In the genomic region with DNA sequence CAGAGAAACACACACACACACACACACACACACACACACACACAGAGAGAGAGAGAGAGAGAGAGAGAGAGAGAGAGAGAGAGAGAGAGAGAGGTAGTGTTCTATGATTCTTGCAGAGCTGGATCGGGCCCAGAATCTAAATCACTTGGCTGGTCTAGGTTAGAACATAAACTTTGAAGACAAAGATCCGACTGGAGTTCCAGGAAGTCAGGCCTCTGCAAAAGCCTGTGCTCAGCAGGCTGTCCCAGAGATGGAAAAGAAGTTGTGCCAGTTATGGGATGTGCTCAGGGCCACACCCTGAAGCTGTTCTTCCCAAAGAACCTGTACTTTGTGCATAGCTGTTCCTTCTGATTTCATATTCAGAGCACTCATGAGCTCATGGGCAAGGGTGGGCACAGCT, we compare ENCODE assay signal across 18 mouse cellular contexts. TPM values are rescaled to one million over a fixed set of nuclear protein-coding genes. Genes with fewer than 3 reads are reported as not detected.
"Had no signal": no experiment of that assay in that cellular context is flagged by ENCODE, and none has a peak within 500 bp of the region (broad histone marks: within the 10 kb centered on the region; RNA-seq: fewer than 3 reads in every experiment).

No protein-coding gene starts in this region.

- ATAC-seq: midbrain, embryonic 13.5 days had no signal

- H3K36me3 ChIP-seq: limb, embryonic 12.5 days; liver, embryonic 15.5 days; lung, embryonic 15.5 days had no signal

- H3K27me3 ChIP-seq: liver, embryonic 15.5 days; lung, embryonic 15.5 days had no signal

- H3K4me1 ChIP-seq: liver, embryonic 15.5 days; lung, embryonic 15.5 days had no signal

- H3K4me3 ChIP-seq: limb, embryonic 12.5 days; liver, embryonic 15.5 days; lung, embryonic 15.5 days; midbrain, embryonic 13.5 days had no signal

- H3K9ac ChIP-seq: limb, embryonic 12.5 days; liver, embryonic 15.5 days; lung, embryonic 15.5 days; midbrain, embryonic 13.5 days had no signal

- H3K27ac ChIP-seq: kidney, postnatal 0 days; limb, embryonic 12.5 days; liver, embryonic 15.5 days; lung, embryonic 15.5 days; midbrain, embryonic 13.5 days had no signal

- DNase-seq: kidney, adult 11 months; kidney, adult 9 months; kidney, postnatal 36 days; layer of hippocampus, adult 9-11 months; layer of hippocampus, postnatal 36 days; right cerebral cortex, postnatal 14 days; thymus, adult 18-20 months; thymus, postnatal 14 days had no signal

- H3K4me2 ChIP-seq: limb, embryonic 12.5 days; liver, embryonic 11.5 days; liver, embryonic 15.5 days; lung, embryonic 15.5 days; midbrain, embryonic 13.5 days had no signal

- H3K9me3 ChIP-seq: liver, embryonic 15.5 days; lung, embryonic 15.5 days; midbrain, embryonic 13.5 days had no signal

RNA-seq across cellular contexts. Expression of gene Gm26897, which starts 1.5 kb away (rescaled TPM):
- polyA plus RNA-seq: intestine, embryonic 14.5 days; kidney, postnatal 0 days; limb, embryonic 12.5 days; liver, embryonic 11.5 days; liver, embryonic 15.5 days; lung, embryonic 15.5 days; midbrain, embryonic 13.5 days; midbrain, postnatal 0 days; neural tube, embryonic 14.5 days; spleen, adult 2 months had no signal
